Mouse (Mus musculus) adrenal gland, postnatal 14 days (tissue): ENCODE results near the gene Dcaf6. TPM values are rescaled to one million over a fixed set of nuclear protein-coding genes. Genes with fewer than 3 reads are reported as not detected.

ENCODE experiments used
- DNase-seq: peaks from one replicate; pipeline ENCODE4 v3.0.0; 2021; ENCODE audit warnings: mixed read lengths
- long read RNA-seq, 2 experiments: library from polyadenylated mRNA; stranded (forward); transcript quantifications; one replicate each; pipeline ENCODE4 v2.0.0; 2021
- total RNA-seq: library from RNA; stranded (reverse); gene quantifications from 2 replicates; pipeline ENCODE4 v1.2.3, GENCODE M21; 2021

Dcaf6 gene
- total RNA-seq = 44.5 and 46.5 TPM in 2 replicates
- long read RNA-seq, experiment 1, full-length matches to known transcripts = 6 of 13 reads
- long read RNA-seq, experiment 1, partial matches to known transcripts = 2 of 13 reads
- long read RNA-seq, experiment 1, other reads (novel, unspliced or antisense) = 5 of 13 reads
- long read RNA-seq, experiment 2, full-length matches to known transcripts = 3 of 11 reads
- long read RNA-seq, experiment 2, partial matches to known transcripts = 2 of 11 reads
- long read RNA-seq, experiment 2, other reads (novel, unspliced or antisense) = 6 of 11 reads

DNA sequence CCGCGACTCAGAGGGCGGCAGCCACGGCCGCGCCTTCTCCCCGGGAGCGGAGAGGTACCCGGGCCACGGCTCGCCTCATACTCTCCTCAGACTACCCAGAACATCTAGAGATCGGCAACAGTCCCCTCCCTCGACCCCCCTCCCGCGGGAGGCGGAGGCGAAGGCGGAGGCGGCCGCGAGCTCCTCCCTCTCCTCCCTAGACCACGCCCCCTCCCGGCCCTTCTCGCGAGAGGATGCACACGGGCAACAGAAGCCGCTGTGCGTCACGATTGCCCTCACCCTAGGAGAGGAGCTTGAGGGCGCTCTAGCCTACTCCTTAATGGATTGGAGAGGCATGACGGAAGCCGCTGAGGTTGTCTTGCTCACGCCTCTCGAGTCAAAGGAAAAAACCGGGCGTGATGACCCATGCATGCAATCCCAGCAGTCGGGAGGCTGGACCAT, at the start of gene Dcaf6, which contains the start of gene Mpc2:
Gene Dcaf6 (minus strand): TSS at position 116 of the 441 bp plus-strand sequence.
Gene Mpc2 (plus strand): TSS at position 278 of the 441 bp plus-strand sequence.
- DNase-seq = peak; percentile 100

DNA sequence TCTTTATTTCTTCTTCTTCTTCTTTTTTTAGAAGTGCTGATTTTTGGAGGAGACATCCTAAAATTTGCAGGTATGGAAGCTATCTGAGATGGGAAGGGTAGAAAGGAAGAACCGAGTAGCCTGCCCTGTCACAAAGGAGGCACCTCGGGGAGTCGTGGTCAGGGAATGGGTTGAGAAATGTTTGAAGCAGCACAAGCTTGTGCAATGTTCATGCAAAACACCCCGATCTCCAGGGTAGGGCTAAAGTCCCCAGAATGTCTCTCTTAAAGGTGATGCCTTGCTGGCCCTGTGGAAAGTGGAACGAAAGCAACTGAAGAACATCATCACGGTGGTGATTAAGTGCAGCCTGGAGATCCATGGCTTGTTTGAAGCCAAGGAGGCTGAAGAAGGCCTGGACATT, 46.0 kb upstream of the Dcaf6 start:
- DNase-seq = peak; percentile 7

DNA sequence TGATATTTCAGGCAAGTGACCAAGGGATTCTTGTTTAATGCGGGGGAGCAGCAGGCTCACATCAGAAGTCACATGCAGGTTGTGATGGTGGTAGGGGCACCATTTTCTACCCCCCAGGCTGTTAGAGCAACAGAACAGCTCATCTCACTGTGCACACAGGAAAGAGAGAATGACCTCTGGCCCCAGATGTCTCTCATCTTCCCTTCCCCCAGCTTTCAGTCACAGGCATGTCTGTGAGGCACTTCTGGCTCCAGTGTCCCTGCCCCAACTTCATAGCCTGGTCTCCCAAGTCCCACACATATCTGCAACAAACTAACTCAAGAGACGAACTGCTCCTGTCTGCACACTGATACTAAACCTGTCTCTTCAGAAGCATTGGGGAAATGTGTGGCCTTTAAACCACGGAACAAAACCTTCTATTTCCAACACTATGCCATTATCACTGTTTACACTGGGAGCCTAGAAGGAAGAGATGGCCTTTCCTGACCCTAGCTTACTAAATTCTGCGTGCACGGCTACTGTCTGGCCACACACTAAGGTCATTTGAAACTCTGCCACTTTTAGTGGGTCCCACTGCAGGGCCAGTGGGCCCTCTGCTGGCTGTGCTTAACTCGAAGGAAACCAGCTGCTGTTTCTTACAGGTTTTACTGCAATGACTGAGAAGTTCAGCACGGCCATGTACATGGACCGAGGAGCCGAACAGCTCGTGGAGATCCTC, 43.2 kb upstream of the Dcaf6 start:
- DNase-seq = peak; percentile 71

DNA sequence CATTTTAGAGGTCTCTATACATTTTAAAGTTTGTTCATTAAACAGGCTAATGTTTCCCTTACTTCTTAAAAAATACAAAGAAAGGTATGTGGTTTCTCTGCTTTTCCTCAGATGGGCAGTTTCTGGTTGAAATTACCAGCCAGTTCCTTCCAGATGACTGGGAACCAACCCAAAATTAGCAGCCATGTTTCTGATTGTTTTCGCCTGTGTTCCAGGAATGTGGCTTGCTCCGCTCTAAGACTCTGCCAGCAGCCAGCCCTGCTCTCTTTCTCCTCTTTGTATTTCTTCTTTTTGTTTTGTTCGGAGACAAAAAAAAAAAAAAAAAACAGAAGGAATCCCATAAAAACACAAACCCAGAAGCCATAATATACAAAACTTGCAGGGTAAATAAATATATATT, 38.6 kb upstream of the Dcaf6 start:
- DNase-seq = no peak

DNA sequence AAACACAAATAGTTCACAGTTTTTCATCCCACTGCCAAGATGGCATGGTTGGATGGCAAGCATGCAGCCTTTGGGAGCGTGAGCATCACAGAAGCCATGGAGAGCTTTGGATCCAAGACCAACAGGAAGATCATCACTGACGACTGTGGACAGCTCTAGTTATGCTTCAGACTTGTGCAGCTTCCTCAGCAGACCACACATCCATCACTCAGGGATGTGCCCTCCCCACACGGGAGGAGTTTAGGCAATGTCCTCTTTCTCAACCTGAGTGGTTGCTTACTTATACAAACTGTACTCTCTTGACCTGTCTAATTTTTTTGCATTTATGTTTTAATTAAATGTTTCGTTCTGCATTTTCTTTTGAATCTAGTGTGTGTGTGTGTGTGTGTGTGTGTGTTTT, 28.9 kb upstream of the Dcaf6 start:
- no peak for DNase-seq

DNA sequence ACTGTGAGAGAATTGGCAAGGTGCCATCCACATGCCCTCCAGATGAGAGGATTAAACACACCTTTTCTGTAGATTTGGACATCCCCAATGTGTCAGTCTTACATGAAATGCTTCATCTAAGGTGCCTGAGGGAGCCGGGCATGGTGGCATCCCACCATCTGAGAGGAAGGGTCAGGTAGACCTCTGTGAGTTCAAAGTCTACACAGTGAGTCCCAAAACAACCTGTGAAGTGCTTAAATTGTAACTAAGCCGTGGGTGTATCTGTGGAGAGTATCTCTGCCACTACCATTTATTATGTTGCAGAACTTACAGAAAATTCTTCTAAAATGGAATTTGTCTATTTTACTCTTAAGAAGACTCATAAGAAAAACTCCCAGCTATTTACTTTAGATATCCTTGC, 25.8 kb upstream of the Dcaf6 start:
- DNase-seq = no peak

DNA sequence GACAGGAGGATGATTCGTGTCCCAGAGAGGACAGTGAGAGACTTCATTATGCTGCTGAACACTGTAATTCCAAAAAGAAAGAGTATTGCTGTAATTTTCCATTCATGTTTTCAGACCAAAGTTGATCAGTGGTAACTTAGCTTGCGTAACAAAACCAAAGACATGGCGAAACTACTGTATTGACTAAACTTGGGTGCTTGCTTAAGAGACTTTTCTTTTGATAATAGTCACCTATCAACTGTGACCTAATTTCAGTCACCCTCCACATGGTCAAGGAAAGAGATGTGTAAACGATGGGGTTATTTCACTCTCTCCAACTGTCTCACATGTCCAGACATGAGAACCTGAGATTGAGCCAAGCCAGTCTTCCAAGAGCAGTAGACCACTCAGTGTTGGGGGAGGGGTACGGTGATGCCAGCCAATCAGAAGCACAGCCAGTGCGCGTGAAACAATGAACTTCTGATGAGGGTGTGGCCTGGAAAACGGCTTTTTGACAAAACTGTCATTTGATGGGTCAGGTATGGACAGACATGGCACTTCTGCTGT, 24.5 kb upstream of the Dcaf6 start, which contains the start of gene Adcy10:
Gene Adcy10 (plus strand): TSS at position 496 of the 546 bp plus-strand sequence.
- DNase-seq = peak; percentile 6

DNA sequence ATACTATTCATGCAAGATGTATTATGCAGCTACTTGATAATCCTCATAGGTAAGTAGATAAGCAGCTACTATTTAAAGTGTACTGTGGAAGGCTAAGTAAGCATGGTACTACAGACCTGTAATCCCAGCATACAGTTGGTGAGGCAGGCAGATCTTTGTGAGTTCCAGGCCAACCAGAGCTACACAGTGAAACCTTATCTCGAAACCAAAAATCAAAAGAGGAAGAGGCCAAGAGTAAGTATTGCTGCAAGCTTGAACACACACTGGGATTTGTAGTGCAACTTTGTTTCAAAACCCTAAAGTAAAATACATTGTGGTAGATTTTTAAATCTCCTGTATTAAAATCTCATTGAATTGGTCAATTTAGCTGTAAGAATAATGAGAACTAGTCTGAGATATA, 11.2 kb upstream of the Dcaf6 start:
- no peak for DNase-seq

DNA sequence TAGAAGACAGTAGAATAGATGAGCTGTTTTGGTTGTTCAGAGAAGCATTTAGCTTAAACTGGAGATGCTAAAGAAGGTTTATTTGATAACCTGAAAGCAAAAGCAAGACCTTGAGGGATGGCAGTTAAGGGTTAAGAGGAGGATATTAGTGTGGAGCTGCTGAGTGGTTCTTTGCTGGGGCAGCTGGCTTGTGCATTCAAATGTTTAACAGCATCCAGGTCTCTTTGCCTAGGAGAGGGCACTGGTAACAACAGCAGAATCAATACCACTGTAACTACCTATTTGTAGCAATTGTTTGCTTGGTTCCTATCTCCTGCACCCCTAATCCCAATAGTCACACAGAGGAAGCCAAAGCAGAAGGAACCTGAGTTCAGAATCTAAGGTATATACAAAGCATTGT, 9.4 kb upstream of the Dcaf6 start:
- no peak for DNase-seq

DNA sequence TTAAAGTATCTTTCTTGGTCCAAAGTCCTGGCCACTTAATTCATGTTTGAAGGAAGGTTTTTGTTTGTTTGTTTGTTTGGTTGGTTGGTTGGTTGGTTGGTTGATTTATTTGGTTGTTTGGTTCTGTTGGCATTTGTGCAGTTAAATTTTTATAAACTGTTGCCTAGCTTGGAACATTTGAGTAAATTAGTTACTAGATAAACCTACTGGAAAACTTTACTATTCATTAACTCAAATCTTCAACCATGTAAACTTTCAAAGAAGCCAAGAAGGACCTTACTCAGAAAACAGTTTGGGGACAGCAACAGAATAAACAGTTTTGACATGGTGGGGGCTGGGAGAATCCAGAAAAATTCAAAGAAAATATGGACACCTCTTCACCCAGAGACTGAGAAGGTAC, 8.7 kb upstream of the Dcaf6 start:
- no peak for DNase-seq

DNA sequence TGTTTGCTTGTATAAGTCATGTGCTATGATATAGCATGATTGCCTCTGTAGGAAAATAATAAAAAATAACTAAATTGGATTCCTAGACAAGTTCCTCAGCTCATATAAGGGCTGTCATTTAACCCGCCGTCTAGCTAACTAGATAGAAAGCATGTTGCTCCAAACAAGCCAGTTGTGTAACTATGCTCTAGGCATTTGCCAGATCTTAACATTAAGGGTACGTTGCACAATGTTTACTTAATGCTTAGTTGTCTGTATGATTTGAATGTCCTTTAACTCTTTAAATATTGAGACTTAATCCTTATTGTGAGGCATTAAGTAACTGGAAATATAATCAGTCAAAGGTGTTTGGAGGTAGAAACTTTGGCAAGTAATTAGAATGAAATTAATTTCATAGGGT, 4.3 kb upstream of the Dcaf6 start:
- no peak for DNase-seq

DNA sequence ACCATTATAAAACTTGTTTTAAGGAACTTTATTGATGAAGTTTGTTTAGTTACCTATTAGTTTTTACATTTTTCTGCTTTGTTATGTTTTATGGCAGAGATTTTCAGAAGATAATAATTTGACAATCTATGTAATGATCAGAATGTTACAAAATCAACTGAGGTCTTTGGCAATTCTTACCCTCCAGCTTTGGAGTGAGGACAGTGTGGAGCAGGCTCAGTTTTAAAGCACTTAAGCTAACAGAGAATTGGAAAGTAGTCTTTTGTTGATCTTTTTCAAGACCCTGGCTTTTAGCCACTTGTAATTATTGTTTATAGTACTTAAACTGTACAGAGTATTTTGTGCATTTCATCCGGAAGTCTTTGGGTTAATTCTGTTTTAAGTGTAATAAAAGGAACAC, 2.6 kb upstream of the Dcaf6 start:
- DNase-seq = no peak

DNA sequence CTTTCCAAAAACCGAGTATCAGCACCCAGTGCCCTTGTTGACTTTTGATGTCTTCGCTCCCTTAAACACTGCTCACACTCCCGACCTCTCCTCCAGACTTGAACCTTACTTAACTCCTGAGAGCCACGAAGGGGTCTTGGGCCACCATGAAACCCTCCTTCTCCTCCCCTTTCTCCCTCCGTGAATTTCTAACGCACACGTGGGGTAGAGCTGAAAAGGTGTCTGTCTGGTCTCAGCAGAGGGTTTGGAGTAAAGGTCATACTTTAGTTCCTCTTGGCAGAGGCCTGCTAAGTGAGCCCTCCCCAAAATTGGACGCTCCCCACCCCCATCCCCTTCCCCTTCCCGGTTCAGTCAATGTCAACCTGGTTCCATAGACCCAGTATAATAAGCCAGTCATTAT, 1.4 kb upstream of the Dcaf6 start:
- peak; percentile 38 for DNase-seq

DNA sequence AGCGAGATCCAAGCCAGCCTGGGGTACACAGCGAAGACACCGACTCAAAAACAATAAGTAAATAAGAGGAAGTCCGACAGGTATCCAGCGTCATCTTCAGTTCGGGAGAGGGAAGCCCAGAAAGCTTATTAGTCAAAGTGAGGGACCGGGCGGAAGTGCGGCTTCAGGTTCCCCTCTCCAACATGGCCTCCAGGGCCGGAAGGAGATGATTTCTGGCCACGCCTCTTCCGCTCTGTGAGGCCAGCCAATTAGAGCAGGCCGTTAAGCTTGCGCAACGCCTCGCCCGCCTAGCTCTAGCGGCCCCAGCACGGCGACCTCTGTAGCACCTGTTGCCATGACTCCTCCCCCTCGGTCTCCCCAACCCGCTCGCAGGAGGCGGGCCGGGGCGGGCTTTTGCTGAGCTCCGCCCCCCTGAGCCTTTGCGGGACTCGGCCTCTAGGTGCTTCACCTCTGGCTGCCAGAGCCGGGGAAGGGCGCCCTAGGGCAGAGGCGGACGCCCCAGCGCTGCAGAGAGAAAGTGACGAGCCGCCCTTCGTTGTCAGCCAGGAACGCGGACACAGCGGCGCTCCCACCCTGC, 614 bp upstream of the Dcaf6 start:
- peak; percentile 100 for DNase-seq

DNA sequence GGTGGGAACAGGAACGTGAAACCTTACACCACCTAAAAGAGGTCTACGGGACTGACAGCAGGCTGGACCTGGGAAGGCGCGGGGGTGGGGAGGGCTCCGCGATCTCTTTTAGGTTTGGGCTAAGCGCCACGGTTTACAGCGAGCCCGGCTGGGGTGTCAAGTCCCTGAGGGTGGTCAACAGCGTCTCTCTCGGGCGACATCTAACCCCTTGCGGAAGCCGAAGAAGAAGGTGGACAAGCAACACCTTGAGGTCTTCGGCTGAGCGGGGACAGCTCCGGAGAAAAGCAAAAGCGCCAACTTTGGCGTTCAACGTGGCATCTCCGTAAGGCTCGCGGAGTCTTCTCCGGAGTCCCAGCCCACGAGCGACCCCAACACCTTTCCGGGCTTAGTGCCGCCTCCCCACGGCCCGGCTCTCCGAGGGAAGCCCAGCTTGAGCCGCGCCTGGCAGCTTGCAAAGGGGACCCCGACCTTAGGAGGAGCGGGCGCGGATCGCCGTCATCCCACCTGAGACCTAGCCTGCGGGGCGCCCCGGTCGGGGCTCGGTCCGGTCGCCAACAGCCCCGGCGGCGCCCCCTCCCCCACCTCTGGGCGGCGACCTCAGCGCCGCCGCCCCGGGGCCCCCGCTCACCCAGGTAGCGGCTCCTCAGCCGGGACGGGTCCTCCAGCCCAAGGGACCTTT, 633 bp downstream of the Dcaf6 start:
- DNase-seq = peak; percentile 73

DNA sequence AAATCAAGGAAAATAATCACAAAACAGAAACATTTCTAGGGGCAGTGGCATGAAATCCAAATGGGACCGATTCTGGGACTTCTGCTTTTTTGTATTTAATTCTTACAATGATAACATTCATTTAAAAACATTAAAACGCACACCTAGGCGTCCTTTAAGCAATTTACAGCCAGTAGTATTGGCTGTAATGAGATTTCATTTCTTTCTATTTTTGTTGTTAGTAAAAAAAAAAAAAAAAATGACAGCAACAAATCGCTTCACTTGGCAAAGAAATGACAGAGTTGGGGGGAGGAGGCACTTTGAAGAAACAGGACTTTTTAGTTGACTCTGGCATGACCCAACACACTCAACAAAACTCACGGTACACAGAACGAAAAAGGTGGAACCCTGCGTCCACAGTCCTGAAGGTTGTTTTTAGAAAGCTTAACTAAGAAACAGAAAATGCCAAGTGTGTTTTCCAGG, 1.2 kb downstream of the Dcaf6 start:
- no peak for DNase-seq

DNA sequence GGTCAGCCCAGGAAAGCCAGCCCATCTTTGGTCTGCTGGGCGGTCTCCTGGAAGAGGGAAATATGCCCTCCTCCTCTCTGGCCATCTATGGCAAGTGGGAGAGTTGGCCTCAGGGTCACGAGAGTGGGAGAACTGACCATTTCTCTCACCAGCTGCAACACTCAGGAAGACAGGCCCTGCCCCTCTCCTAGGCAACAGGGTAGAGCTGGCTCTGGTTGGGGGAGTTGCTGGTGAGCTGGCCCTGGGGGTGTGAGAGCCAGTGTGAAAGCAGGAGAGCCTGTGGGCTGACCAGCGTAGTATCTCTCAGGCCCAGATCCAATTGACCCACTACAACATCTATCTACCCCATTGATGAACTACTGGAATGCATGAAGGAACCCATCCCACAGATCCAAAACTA, 18.6 kb downstream of the Dcaf6 start:
- DNase-seq = no peak

DNA sequence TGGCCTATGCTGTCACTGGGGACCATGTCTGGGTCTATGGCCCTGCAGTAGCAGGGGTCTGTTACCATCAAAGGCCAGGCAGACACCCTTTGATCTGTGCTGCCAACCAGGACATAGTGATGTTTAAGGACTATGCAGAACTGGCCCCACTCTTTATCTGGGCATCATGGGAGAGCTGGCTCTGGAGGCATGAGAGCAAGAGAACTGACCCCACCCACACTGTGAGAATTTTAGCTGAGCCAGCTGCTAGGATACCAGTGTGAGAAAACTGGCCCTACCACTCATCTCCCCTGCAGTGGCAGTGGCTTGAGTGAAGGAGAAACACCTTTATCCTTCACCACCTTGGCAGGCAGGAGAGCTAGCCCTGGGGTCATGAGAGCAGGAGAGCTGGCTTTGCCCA, 19.1 kb downstream of the Dcaf6 start:
- DNase-seq = no peak

DNA sequence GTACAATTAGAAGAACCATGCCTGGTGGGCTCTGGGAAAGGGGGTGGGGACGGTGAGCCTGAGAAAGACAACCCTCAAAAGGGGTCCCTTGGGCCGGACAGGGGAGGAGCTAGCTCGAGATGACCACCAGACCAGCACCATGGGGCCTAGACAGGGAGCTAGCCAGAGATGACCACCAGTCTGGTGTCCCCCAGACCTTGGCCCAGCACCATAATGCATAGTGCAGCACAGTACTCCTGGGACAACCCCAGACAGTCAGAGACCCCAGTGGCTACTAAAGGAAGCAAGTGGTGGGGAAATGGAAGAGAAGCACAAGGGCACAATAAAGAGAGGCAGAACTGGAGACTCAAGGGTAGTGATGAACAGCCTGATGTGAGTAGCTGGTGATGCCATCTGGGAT, 19.5 kb downstream of the Dcaf6 start:
- DNase-seq = no peak

DNA sequence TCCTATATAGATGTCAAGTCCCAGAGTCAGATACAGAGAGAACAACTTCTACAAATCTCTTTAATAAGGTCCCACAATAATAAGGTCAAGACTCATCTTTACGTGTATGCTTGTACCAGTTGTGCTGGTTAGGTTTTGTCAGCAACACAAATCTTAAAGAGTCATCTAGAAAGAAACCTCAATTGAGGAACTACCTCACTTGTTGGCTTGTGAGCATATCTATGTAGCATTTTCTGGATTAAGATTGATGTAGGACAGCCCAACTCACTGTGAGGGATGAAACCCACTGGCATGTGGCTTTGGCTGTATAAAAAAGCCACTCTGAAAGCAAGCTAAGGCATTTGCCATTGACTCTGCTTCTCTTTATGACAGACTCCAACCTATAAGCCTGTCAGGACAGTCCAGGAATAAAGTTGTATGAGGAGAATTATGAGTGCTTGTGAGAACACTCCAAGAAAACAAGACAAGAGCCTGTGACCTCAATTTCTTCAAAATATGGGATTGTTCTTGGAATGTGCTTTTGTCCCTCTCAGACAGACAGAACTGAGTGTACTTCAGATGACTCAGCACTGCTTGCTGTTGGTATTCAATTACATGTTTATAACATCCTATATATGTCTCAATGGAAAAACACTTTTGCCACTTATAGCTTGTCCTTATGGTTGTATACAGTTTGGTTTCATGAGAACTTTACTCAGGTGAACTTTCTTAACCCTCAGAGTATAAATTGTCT, 21.8 kb downstream of the Dcaf6 start:
- DNase-seq = no peak

DNA sequence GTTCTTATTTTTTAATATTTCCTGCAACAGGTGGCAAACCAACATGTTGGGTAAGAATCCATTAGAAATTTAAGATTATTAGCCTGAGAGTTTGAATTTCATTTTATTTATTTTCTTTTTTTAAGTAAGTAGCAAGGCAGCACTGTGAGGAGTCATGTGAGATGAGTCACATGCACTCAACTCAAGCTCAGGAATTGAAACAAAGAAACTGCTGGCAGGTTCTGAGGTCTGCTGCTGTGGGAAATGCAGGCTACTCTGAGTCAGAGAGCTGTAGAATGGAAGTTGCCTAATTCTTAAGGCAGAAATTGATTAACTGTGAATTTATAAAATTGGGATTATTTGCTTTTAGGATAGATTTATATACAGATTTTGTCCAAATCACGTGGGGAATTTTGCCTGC, 27.4 kb downstream of the Dcaf6 start:
- peak; percentile 7 for DNase-seq

DNA sequence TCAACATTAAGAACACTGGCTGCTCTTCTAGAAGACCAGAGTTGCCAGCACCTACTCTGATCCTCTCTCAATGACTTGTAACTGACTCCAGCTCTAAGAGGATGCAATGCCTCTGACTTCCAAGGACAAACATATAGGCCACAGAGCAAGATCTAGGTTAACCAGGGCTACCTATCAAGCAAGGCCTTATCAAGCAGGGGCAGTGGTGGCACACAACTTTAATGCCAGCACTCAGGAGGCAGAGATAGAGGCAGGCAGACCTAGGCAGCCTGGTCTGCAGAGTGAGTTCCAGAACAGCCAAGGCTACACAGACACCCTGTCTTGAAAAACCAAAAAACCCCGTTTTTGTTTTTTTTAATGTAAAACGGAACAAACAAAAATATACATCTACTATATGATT, 34.0 kb downstream of the Dcaf6 start:
- no peak for DNase-seq
